Mouse (Mus musculus) NIH3T3 (cell line): ENCODE data around the gene Ccdc174.
"Not testable (repeated sequence)": the region's sequence is repeated elsewhere in the genome, so short reads cannot be mapped to it uniquely, and the experiment has no call there.

Source experiments
- DNase-seq: peaks from one replicate; pipeline ENCODE4 v3.0.0-alpha.2; 2012; ENCODE audit warnings: low read depth

The Ccdc174 gene

DNA sequence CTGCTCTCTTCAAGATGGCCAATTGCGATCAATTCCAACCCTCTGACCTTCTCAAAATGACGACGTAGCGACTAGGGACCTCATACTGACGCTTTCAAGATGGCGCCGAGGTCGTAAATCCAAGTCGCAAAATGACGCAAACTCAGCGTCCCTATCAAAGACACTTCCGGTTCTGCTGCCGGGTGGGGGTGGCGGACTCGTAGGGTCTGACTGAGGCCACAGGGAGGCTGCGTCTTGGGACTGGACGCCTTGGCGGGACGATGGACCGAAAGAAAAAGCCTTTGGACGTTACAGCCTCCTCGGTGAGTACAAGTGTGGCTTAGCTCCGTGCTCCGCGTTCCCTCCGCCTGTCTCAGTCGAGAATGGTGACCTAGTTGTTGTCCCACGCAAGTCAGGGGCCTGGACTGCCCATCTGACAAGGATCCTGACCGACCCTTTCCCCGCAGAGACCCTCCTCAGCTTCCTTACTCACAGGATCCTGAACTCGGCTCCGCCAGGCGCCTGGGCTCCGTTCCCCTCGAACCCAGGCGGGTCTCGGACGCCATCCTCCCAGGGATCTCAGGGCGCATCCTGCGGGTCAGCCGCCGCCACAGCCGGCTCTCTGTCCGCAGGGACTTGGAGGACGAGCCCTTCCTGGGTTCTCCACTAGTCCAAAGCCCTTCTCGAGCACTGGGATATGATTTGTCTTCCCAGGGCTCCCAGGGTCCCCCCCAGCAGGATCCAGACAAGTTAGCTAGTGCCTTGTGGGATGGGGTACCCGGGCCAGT is at the start of gene Ccdc174:
Gene Ccdc174, plus strand, starts transcription at position 169 of the 767 bp plus-strand sequence.
- peak; percentile 98 for DNase-seq

DNA sequence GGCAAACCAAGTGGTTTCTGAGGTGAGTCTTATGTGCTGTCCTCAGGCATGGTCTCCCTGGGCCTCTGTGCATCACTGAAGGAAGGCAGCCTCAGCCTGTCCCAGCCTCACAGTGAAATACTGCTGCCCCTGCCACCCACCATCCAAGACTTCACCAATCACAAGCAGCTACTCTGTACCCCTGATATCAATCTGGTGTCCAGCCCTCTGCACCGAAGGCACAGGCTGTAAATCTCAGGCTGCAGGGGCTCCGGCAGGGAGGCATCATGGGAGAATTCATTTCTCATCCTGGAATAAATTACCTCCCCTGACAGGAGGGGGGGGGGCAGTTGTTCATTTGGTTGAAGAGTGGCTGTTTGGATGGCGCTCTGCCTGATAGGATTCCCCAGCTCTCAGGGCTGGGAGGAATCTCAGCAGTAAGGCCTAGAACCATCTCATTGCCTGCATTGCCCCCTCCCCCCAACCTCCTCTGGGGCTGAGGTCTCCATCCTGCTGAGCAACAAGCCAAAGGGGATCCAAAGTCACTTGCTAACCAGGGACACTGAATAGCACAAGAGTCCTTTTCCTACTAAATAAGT is 44.9 kb upstream of the Ccdc174 start:
- no peak for DNase-seq

DNA sequence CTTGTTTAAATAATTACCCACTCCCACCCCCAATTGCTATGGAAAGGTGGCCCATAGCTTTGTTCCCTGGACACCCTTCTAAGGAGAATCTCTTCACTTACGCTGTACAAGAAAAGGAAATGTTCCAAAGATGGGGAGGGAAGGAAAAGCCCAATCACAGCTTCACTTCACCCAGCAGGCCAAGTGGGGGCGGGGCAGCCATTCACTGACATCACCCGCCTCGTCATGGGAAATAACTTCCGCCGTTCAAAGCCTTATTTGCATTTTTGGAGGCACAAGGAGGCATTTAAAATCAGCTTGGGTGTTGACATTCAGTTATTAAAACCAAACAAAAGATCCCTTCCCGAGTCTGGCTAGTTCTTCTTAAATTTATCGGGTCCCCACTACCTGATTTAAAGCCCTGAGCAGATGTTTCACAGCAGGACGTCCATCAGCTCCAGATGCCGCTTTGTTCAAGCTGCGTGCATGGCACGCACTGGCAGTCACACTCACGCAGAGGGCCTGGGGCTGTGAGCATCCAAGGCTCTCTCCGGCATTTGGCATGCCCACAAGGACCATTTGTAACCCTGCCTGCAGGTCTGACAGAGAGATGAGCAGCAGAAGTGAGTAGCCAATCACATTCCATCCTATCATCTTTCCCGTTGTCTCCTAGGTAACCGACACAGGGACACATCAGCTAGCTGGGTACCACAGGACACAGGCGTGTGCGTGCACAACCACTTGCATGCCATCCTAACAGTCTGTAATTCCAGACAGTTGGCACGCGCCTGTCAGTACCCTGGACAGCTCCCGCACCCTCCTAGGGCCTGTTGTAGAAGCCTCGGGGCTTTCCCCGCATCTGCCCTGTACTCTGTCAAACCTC is 38.6 kb upstream of the Ccdc174 start:
- peak; percentile 90 for DNase-seq

DNA sequence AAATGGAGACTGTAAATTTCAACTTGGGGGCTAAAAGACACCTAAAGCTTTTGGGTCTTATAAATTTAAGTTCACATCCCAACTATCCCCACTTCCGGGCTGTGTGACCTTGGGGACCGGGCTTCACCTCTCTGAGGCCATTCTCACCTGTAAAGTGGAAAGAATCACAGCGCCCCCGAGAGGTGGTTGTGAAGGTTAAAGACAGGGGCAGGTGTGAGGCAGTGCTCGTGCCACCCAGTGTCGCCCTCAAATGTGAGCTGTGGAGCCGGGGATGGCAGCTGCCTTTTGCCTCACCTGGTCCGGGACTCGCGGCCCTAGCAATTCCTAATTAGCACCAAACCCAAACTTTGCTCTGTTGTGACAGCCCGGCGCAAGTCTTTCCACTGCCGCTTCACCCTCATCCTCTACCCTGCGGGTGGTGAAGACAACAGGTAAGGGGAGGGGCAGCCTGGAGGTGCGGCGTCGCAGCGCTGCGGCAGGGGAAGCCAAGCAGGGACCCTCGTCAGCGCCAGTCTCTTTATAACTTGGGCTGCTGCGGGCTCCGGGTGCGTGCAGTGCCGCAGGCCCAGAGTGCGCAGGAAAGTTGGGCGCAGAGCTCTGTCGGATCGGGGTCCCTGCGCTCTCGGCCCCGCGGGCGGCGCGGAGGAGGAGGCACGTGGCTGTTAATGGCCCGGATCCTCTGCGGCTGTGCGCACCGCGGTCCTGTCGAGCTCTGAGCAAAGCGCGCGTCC is 34.8 kb upstream of the Ccdc174 start:
- no peak for DNase-seq

DNA sequence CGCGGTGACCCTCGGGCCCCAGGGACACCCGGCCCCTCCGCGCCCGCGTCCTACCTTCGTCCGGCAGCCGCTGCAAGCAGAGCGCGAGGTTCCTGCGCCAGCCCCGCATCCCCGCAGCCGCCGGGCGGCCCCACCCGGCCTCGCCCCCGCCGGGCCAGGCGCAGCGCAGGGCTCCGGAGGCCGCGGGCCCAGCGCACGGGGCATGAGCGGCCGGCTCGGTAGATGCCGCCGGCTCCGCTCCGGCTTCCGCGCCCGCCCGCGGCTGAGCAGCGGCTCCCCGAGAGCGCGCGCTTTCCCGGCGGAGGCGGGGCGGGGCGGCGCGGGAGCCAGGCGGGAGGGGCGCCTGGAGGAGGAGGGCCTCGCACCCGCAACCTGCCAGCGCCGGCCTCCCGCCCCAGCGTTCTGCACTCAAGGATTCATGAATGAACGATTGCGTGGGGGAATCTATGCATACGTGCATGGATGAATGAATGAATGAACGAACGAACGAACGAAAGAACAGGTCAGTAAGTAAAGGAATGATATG is 34.2 kb upstream of the Ccdc174 start:
- DNase-seq, result no peak

DNA sequence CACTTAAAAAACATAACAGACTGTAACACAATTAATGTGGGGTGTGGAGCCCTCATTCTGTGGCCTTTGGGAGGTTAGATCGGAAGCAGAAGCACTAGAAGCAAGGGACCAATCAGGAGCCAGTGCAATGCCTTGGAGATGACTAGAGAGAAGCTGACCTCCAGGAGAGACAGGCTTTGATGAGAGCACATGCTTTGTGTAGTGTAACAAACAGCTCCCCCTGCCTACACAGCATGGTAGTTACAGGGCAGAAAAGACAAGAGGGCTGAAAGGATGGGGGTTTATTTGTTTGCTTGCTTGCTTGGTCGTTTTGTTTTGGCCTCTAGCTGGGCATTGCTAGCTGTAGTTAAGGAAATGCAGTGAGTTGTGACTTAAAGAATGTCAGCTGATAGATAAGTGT is 25.3 kb upstream of the Ccdc174 start:
- peak; percentile 73 for DNase-seq

DNA sequence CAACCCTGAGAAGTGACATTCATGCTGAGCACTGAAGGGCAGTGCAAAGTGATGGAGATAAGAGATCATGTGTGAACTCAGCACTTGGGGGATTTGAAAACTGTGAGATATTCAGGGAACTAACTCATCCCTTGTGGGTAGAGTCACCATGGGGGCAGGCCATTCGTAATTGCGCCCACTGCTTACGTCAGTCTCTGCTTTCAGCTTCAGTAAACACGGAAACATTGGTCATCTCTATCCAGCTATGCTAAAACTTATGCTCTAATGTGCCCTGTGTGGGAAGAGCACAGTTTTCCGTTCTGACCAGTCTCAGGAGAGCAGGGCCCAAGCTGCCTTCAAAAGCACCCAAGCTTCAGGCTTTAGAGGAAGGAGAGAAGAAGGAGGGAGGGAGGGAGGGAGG is 19.5 kb upstream of the Ccdc174 start:
- peak; percentile 32 for DNase-seq

DNA sequence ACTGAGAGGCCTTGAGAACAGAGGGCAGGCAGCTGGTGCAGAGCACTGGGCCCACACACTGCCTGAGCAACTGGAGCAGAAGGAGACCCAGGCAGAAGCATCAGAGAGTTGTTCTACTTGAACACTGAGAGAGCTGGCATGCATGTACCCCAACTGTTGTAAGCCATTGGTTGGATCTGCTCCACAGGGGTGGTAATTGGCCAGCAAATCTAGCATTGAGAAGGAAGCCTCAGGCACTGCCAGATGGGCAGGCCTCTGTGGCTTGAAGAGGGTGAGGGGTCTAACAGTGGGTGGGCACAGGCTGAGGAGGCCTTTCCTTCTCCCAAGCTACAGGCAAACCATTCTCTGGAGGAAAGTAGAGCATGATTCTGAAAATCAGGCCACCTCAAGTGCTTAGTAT is 15.0 kb upstream of the Ccdc174 start:
- no peak for DNase-seq

DNA sequence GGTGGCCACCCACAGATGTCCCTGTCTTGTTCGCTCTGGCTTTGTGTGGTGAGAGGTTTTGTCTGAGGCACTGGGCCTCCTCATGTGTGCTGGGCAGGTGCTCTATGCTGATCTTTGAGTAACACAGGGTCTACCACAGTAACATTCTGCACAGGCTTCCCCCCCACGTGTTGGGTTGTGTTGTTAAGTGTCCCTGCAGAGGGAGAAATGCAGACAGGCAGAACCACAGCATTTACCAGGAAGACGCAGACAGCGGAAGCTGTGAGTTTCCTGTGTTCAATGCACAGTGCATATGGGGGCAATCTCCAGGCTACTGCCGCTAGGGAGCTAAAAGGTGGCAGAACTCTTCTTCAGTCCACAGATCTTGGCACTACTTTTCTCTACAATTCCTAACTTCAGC is 13.3 kb upstream of the Ccdc174 start:
- DNase-seq, result no peak

DNA sequence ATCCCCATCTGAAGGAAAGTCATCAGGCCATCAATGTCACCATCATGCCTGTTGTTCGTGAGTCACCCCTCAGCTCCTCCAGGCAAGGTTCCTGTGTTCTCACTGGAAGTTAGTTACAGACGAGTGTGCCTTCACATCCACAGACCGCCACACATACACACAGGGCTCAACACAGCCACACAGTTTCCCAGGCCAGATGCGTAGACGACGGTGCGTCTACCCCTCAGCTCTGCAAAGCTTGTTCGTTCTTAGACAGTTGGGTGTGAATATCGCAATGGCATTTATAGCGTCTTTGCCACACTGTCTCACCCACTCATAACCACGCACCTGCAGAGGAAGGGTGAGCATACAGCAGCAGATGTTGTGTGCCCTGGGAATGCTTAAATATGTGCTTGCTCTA is 12.3 kb upstream of the Ccdc174 start:
- DNase-seq, result no peak

DNA sequence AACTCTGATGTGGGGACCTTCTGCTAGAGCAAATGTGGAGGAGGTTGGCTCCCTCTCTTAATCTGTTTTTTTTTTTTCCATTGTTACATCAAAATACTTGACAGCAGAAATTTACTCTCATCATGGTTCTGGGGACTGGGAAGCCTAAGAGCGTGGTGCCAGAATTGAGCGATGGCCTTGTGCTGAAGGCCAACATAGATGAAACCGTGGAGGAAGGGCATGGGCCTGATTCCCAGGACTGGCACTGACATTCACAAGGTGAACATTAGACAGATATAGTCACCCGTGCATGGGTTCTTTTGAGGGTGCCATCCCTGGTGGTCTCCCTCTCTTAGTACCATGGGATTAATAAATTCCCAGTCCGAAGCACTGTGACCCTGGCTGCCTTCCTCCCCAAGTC is 9.8 kb upstream of the Ccdc174 start:
- no peak for DNase-seq

DNA sequence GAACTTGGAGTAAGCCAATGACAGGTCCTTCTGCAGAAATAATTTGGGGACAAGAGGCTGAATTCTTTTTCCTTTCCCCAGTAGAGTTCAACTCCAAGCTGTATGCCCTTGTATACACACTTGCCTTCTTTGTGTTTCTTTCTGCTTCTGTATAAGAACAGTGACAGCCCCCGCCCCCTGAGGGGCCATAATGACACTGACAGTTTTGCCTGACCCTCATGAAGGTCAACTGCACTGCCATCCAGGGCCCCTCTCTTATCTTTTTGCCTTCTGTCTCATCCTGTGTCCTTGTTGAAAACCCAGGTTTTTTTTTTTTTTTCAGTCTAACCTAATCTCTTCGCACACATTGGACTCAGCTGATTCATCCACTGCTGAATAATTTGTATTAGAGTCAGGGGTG is 5.1 kb upstream of the Ccdc174 start:
- no peak for DNase-seq

DNA sequence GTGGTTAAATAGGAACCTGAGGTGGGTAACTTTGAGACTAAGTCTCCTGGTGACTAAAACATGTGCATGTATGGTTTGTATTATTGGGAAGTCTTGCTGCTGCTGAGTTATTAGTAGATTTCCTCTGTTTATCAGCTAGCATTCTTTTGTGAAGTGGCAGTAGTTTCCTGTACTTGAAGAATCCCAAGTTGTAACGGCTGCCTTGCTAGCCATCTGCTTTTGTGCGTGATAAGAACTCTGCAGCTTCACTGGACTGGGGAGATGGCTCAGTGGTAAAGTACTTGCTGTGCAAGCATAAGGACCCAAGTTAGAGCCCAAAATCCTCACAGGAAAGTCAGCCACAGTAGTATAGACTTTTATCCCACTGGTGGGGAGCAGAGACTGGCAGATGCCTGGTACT is 6.0 kb downstream of the Ccdc174 start:
- DNase-seq, result no peak

DNA sequence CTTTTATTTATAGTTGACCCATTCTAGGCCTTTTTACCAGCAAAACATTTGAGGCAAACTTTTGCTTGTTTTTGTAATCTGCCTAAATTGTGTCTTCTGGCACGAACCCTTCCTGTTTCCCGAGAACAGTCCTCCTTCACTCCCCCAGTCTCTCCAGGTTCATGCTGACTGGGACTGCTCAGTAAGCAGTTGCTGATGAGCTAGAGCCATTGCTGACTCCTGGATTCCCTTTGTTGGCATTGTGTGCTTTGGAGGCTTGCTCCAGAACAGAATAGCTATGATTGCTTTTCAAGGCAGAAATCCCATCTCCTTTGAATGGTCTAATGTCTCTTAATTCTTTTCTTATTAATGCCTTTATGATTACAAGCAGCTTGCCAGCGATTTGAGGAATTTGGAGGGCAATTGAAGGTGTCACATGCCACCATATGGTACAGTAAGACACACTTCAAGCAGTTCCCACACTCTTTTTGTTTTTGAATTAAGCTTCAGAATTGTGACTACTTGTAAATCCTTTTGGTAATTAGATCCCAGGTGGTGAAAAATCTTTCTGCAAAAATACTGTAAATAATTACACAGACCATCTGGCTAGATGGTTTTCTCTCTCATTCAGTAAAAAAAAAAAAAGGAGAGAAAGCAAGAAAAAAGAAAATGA is 11.5 kb downstream of the Ccdc174 start:
- no peak for DNase-seq

DNA sequence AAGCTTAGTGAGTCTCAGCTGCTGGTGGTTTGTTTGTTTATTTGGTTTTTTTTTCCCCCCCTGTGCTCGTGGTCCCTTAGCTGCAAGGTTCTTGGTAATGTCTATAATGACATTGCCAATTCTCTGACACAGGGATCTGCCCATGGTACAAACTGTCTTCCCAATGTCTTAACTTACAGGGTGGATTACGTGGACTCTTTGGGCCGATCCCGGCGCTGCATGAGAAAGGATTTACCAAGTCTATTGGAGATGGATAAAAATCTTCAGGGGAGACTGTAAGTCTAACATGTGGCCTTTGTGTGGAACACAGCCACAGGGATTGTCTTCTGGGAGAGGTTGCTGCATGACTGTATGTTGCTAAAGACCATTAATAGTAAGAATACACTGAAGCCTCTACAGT is 12.8 kb downstream of the Ccdc174 start:
- DNase-seq, result no peak

DNA sequence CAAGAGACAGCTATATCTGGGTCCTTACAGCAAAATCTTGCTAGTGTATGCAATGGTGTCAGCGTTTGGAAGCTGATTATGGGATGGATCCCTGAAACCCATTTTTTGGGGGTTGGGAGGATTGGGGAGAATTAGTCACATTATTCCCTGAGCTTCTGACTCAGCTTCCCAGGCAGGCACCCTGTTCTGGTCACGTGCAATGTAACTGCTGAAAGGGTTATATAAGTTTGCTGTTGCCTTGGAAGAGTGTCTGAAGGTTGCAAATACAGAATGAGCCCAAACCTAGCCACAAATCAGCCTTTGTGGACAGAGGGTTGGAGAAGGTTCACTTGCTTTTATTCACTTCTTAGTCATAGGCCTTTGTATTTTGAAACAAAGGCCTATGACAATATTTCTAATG is 13.9 kb downstream of the Ccdc174 start:
- DNase-seq, result peak; percentile 29

DNA sequence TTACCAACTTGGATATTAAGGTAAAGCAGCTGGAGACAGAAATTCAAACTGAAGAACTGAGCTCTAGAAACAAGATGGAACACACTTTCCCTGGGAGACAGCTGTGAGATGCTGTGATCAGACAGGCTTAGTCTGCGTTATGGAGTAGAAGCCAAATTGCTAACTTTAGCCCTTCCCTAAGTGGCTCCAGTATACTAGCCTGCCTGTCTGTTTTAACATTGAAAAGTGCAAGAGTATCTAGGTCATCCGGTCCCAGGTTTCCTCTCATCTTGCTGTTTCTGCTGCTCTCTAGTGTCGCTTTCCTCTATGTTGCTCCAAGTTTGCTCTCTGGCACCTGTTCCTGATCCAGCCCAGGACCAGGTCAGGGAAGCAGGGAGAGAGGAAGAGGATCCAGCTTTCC is 18.9 kb downstream of the Ccdc174 start:
- no peak for DNase-seq

DNA sequence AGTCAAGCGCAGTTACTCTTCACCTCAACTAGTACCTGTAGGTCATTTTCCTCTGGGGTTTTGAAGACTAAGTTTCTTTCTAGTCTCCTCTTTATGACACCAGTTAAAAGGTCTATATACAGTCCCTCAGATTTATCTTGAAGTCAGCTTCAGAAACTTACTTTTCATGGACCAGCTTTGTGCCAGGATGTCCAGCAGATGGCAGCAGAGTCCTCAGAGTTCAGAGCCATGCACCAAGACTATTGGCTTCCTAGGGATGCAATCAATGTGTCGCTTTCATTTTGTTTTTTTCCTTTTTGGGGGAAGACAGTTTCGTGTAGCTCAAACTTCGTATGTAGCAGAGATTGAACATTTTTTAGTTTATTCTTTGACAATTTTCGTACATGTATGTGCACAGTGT is 23.7 kb downstream of the Ccdc174 start:
- DNase-seq, result peak; percentile 94

DNA sequence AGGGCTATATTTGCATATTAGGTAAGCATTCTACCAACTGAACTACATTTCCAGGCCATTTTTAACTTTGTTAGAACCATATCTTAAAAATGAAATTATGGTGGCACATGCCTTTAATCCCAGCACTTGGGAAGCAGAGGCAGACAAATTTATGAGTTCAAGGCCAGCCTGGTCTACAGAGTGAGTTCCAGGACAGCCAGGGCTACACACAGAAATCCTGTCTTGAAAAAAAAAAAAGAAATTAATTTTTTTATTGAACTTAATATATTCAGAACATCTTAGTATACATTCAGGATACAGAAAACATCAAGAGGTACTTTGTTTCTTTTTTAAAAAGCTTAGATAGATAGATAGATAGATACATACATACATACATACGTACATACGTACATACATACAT is 24.7 kb downstream of the Ccdc174 start, which contains the start of gene 4930590J08Rik:
Gene 4930590J08Rik, plus strand, starts transcription at position 301 of the 400 bp plus-strand sequence.
- not testable (repeated sequence) for DNase-seq

DNA sequence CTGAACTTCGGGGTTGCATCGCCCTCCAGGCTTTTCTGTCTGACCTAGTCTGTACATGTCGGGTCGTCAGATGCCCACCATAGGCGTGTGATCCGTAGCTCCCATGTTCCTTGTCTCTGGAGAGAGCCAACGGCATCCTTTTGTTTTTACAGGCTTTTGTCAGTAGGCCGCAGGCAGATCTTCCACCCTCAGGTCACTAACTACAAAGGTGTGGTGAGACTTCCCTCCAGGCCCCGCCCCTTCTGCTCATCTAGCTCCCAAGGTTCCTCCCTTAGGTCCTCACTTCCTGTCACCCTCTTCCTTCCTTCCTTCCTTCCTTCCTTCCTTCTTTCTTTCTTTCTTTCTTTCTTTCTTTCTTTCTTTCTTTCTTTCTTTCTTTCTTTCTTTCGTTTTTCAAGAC is 36.2 kb downstream of the Ccdc174 start:
- no peak for DNase-seq

DNA sequence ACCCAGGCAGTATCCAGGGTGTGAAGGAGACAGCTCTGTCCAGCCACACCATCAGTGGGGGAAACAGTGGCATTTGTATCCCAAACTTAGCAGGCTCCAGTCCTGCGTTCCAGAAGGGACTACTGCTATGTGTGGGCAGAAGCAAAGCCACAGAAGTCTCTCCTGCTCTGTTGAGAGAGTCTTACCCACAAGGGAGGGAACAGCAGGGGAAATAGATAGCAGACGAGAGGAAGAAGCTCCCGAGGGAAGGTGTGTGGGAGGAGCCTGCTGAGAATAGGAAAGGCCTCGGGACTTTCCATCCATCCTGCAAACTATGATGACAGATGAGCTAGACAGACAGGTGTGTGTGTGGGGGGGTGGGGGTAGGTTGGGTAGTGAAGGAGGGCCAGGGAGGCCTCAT is 39.4 kb downstream of the Ccdc174 start:
- DNase-seq, result no peak
